Mouse (Mus musculus): ENCODE measurements at regions not wholly inside any gene's neighbourhood (a gene's known extent, or its start where the extent isn't known, plus 50 kb on each side); places are given as distances from the start of the nearest gene placed in this dataset.
A peak's percentile ranks its signal among the peaks of the same experiment; 100 is the strongest.

- no peaks in the 10 kb centered on the region for H3K27me3 ChIP-seq (ENCODE audit: insufficient read depth, low read length)
- ATAC-seq, result no peak
- DNase-seq (ENCODE audit: low spot score), result no peak
- no peaks in the 10 kb centered on the region; the same call in 1 of the 2 replicates for H3K4me1 ChIP-seq (ENCODE audit: insufficient read depth, low read length)
- no peaks in the 10 kb centered on the region for H3K9me3 ChIP-seq (ENCODE audit: low read length)
- no peak overlapping the region for H3K4me2 ChIP-seq (ENCODE audit: low read depth, low read length)
- no peak overlapping the region for H3K9ac ChIP-seq (replicated peaks; ENCODE audit: low read length)
- TF ChIP-seq CTCF (IDR thresholded peaks at IDR 0.05; ENCODE audit: low read depth), result no peak
- no peak overlapping the region for H3K4me3 ChIP-seq (ENCODE audit: low read length)
- H3K36me3 ChIP-seq (ENCODE audit: insufficient read depth, low read length), result no peaks in the 10 kb centered on the region
- no peak overlapping the region for H3K27ac ChIP-seq
- WGBS, result 63% methylated on average over 5 of the region's 5 CpGs
These were observed 137.2 kb downstream of the Gm815 start for GRCm38 (mm10) chr19:27022917-27023316.

DNA sequence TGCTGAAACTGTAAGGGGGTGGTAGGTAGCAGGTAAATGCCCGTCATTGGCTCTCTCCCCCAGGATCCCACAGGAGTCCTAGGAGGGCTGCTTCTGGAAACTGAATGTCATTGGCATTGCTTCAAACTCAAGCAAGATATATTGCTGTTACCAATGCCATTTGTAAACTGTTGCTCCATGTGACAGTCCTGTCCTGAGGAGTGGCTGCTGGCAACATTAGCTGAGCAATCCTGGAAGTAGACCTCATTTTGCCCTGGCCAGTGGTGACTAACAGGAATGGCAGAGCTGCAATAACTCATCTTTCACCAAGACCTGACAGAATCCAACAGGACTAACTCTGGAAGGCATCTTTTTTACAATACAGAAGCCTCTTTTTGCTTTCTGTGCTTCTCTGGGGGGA, 143.2 kb downstream of the Gm815 start:
- no peak for TF ChIP-seq CTCF (IDR thresholded peaks at IDR 0.05; ENCODE audit: low read depth)
- DNase-seq (ENCODE audit: low spot score), result no peak
- Histone ChIP-seq H3K4me3 (ENCODE audit: low read length) (no peak overlapping the region), H3K4me2 (ENCODE audit: low read depth, low read length) (no peak overlapping the region), H3K27ac (no peak overlapping the region), H3K9me3 (ENCODE audit: low read length) (no peaks in the 10 kb centered on the region), H3K27me3 (ENCODE audit: insufficient read depth, low read length) (no peaks in the 10 kb centered on the region), H3K9ac (replicated peaks; ENCODE audit: low read length) (no peak overlapping the region), H3K36me3 (ENCODE audit: insufficient read depth, low read length) (no peaks in the 10 kb centered on the region), H3K4me1 (ENCODE audit: insufficient read depth, low read length) (no peaks in the 10 kb centered on the region)
- 77% methylated on average over 1 of the region's 1 CpGs for WGBS
- no peak for ATAC-seq

DNA sequence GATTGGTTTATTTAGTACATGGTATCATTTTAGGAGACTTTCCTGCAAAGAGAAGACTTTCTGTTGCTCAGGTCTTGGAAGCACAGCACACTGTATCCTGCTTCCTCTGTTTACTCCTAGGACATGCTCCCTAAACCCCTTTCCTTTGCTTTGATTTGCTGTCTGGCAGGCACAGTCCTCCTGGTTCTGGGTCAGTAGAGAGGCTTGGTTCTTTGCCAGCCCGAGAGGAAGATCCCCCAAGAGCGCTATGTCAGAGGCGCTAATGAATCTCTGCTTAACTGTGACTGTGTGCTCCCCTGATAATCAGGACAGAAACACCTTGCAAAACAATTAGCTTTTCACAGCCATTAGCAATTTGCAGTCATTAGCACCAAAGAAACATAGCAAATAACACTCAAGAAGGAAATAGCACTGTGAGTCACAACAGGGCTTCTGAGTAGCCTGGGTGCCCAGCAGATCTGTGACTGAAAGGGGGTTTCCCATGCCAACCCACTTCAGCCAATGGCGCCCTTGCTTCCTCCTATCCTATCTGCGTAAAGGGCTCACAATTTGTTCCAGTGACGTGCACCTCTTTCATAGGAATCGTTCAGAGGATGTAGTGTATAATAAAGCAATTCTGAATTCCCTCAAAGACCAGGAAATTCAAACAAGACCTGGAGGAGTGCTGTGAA, 145.5 kb downstream of the Gm815 start:
- H3K9me3 ChIP-seq (ENCODE audit: low read length), result no peaks in the 10 kb centered on the region
- H3K4me3 ChIP-seq (ENCODE audit: low read length), result no peak overlapping the region
- no peak overlapping the region for H3K27ac ChIP-seq
- H3K36me3 ChIP-seq (ENCODE audit: insufficient read depth, low read length), result no peaks in the 10 kb centered on the region
- peak; percentile 79 for ATAC-seq
- DNase-seq (ENCODE audit: low spot score), result peak; percentile 57
- TF ChIP-seq CTCF (IDR thresholded peaks at IDR 0.05; ENCODE audit: low read depth), result no peak
- H3K27me3 ChIP-seq (ENCODE audit: insufficient read depth, low read length), result no peaks in the 10 kb centered on the region
- H3K4me1 ChIP-seq (ENCODE audit: insufficient read depth, low read length), result no peaks in the 10 kb centered on the region
- no peak overlapping the region for H3K4me2 ChIP-seq (ENCODE audit: low read depth, low read length)
- no peak overlapping the region for H3K9ac ChIP-seq (replicated peaks; ENCODE audit: low read length)
- 46% methylated on average over 7 of the region's 7 CpGs for WGBS

- Histone ChIP-seq H3K27ac (no peak overlapping the region), H3K9me3 (ENCODE audit: low read length) (no peaks in the 10 kb centered on the region), H3K27me3 (ENCODE audit: insufficient read depth, low read length) (no peaks in the 10 kb centered on the region), H3K36me3 (ENCODE audit: insufficient read depth, low read length) (no peaks in the 10 kb centered on the region), H3K9ac (replicated peaks; ENCODE audit: low read length) (no peak overlapping the region), H3K4me2 (ENCODE audit: low read depth, low read length) (no peak overlapping the region), H3K4me1 (ENCODE audit: insufficient read depth, low read length) (no peaks in the 10 kb centered on the region), H3K4me3 (ENCODE audit: low read length) (no peak overlapping the region)
- DNase-seq (ENCODE audit: low spot score), result peak; percentile 34
- ATAC-seq, result no peak
- WGBS, result 67% methylated on average over 5 of the region's 5 CpGs
- peak; percentile 42 for TF ChIP-seq CTCF (IDR thresholded peaks at IDR 0.05; ENCODE audit: low read depth)
These were observed 146.9 kb downstream of the Gm815 start for GRCm38 (mm10) chr19:27032621-27033020.

GRCm38 (mm10) chr19:27038298-27038697, 152.6 kb downstream of the Gm815 start:
- Histone ChIP-seq H3K27me3 (ENCODE audit: insufficient read depth, low read length) (no peaks in the 10 kb centered on the region), H3K9ac (replicated peaks; ENCODE audit: low read length) (no peak overlapping the region), H3K4me2 (ENCODE audit: low read depth, low read length) (no peak overlapping the region), H3K9me3 (ENCODE audit: low read length) (no peaks in the 10 kb centered on the region), H3K36me3 (ENCODE audit: insufficient read depth, low read length) (no peaks in the 10 kb centered on the region), H3K4me1 (ENCODE audit: insufficient read depth, low read length) (0 out of 2 replicates have a peak, but pooled peaks cover 3% of the 10 kb centered on the region), H3K4me3 (ENCODE audit: low read length) (no peak overlapping the region), H3K27ac (0 out of 2 replicates have a peak overlapping the region, but pooled peaks have one; percentile 11)
- 22% methylated on average over 3 of the region's 3 CpGs for WGBS
- DNase-seq (ENCODE audit: low spot score), result peak; percentile 13
- ATAC-seq, result no peak
- TF ChIP-seq CTCF (IDR thresholded peaks at IDR 0.05; ENCODE audit: low read depth), result no peak

DNA sequence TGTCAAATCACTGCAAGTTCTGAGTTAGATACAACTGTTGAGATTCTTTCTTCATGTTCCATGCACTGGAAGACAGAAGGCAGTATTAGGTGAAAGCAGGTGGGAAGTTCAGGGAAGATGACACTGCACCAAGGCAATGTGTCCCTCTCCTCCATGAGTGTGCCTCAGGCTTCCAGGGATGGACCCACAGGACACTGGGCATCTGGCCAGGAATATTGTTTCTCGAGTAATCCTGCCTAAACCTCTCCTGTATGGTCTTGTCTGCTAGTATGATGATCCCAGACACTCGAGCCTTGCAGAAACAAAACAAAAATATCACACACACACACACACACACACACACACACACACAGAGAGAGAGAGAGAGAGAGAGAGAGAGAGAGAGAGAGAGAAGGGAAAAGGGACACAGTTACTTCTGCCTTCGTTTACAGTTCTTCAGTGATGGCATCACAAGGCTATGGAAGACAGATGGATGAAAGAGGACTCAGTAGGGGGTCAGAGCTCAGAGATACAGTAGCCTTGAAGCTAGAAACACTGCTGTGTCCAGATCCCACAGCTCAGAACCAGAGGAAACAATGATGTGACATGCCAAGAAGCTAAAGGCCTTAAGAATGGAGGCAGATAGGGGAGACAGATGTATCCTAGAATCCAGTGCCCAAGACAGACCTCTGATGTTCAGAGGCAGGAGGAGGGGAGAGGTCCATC, 154.8 kb downstream of the Gm815 start:
- H3K4me2 ChIP-seq (ENCODE audit: low read depth, low read length), result no peak overlapping the region
- no peaks in the 10 kb centered on the region for H3K9me3 ChIP-seq (ENCODE audit: low read length)
- H3K4me1 ChIP-seq (ENCODE audit: insufficient read depth, low read length), result 0 out of 2 replicates have a peak, but pooled peaks cover 3% of the 10 kb centered on the region
- no peak for TF ChIP-seq CTCF (IDR thresholded peaks at IDR 0.05; ENCODE audit: low read depth)
- no peaks in the 10 kb centered on the region for H3K36me3 ChIP-seq (ENCODE audit: insufficient read depth, low read length)
- no peak overlapping the region for H3K27ac ChIP-seq
- no peak for ATAC-seq
- no peak for DNase-seq (ENCODE audit: low spot score)
- H3K9ac ChIP-seq (replicated peaks; ENCODE audit: low read length), result no peak overlapping the region
- H3K4me3 ChIP-seq (ENCODE audit: low read length), result no peak overlapping the region
- no peaks in the 10 kb centered on the region for H3K27me3 ChIP-seq (ENCODE audit: insufficient read depth, low read length)
- WGBS, result 38% methylated on average over 3 of the region's 3 CpGs
